ENCODE assay signal across 34 mouse cellular contexts in the genomic region with DNA sequence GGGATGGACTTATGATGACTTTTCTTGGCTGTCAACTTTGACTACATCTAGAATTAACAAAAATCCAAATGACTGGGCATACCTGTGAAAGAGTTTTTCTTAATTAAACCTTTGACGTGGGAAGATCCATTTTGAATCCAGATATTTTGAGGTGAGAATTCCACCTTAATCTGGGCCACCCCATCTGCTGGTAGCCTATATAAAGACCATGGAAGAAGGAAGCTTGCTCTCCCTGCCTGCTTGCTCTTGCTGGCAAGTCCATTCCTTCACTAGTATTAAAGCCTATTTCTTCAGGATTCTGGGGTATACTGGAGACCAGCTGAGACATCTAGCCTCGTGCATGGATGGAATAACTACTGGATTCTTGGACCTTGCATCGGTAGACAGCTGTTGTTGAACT.
"Had no signal": no experiment of that assay in that cellular context is flagged by ENCODE, and none has a peak within 500 bp of the region (broad histone marks: within the 10 kb centered on the region; RNA-seq: fewer than 3 reads in every experiment).

No protein-coding gene starts in this region.

- H3K36me3 ChIP-seq: heart, embryonic 12.5 days; heart, embryonic 13.5 days; heart, embryonic 15.5 days; hindbrain, embryonic 10.5 days; hindbrain, embryonic 12.5 days; hindbrain, embryonic 13.5 days; hindbrain, embryonic 15.5 days; intestine, embryonic 15.5 days; kidney, embryonic 15.5 days had no signal

- ATAC-seq: hindbrain, embryonic 16.5 days; hindbrain, postnatal 0 days; inflammation-experienced regulatory T-cells, adult 6 months; intestine, embryonic 15.5 days; intestine, embryonic 16.5 days; intestine, postnatal 0 days had no signal

- DNase-seq: heart, postnatal 10 days; heart, postnatal 14 days; heart, postnatal 36 days; heart, postnatal 4 days; kidney, adult 11 months; kidney, adult 18-20 months; kidney, adult 2 months; kidney, adult 8-10 months; kidney, adult 9 months; kidney, postnatal 10 days; kidney, postnatal 14 days; kidney, postnatal 25 days; kidney, postnatal 36 days; kidney, postnatal 4 days; layer of hippocampus, adult 9-11 months; layer of hippocampus, postnatal 36 days had no signal

- H3K27ac ChIP-seq: heart, embryonic 13.5 days; heart, embryonic 15.5 days; hindbrain, embryonic 10.5 days; hindbrain, embryonic 12.5 days; hindbrain, embryonic 13.5 days; hindbrain, embryonic 14.5 days; hindbrain, embryonic 15.5 days; hindbrain, postnatal 0 days; intestine, embryonic 15.5 days; kidney, embryonic 15.5 days; kidney, postnatal 0 days; layer of hippocampus, adult 2 months; left cerebral cortex, adult 2 months had no signal

- H3K27me3 ChIP-seq: heart, embryonic 12.5 days; heart, embryonic 13.5 days; heart, embryonic 15.5 days; hindbrain, embryonic 12.5 days; hindbrain, embryonic 13.5 days; hindbrain, embryonic 15.5 days; intestine, embryonic 15.5 days; kidney, embryonic 15.5 days had no signal

- H3K4me3 ChIP-seq: heart, embryonic 12.5 days; heart, embryonic 13.5 days; heart, embryonic 15.5 days; hindbrain, embryonic 10.5 days; hindbrain, embryonic 12.5 days; hindbrain, embryonic 13.5 days; hindbrain, embryonic 15.5 days; intestine, embryonic 15.5 days; kidney, embryonic 15.5 days; layer of hippocampus, adult 2 months; left cerebral cortex, adult 2 months had no signal

- H3K4me1 ChIP-seq: heart, embryonic 12.5 days; heart, embryonic 13.5 days; heart, embryonic 15.5 days; hindbrain, embryonic 10.5 days; hindbrain, embryonic 12.5 days; hindbrain, embryonic 13.5 days; hindbrain, embryonic 15.5 days; intestine, embryonic 15.5 days; kidney, embryonic 15.5 days had no signal
